Mouse (Mus musculus) A20 (cell line): ENCODE results near the gene Sit1.

ENCODE experiments used
- DNase-seq: peaks from one replicate; pipeline ENCODE4 v3.0.0-alpha.2; 2011; ENCODE audit warnings: low read depth, low spot score

Gene Sit1

GRCm38 (mm10) chr4:43483535-43484091, at the start of gene Sit1:
Gene Sit1, minus strand, starts transcription at chr4:43483734.
- DNase-seq: peak; percentile 58

- DNase-seq: no peak
These were observed 49.7 kb upstream of the Sit1 start for GRCm38 (mm10) chr4:43533270-43533669.

- DNase-seq: peak; percentile 81
These were observed 47.0 kb upstream of the Sit1 start for GRCm38 (mm10) chr4:43530581-43530980.

DNA sequence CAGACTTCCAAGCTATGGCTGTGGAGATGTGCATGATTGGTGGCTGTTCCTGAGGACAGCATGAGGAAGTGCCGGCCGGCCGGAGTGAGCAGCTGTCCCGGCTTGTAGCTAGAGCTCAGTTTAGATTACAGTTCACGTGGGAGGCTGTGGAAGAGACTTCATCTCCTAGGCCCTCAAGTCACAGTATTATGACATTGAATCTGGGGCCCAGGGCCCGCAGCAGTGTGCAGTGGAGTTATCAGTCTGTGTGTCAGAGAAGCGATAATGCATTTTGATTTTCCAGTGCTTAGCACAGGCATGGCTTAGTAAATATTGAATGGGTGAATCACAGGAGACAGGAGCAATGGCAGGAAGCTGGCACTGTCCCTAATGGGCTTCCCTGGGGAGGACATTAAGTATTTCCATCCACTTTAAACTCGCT, 46.6 kb upstream of the Sit1 start:
- no peak for DNase-seq

DNA sequence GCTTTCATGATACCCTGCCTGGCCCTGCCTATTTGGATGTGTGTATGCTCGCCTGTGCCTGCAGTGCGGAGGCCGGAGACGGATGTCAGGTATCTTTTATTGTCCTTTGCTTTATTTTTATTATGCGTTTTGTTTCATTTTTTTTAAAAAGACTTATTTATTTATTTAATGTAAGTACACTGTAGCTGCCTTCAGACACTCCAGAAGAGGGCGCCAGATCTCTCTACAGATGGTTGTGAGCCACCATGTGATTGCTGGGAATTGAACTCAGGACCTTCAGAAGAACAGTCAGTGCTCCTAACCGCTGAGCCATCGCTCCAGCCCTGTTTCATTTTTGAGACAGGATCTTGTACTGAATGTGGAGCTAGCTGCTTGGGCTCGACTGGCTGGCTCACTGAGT, 45.0 kb upstream of the Sit1 start:
- peak; percentile 37 for DNase-seq

DNA sequence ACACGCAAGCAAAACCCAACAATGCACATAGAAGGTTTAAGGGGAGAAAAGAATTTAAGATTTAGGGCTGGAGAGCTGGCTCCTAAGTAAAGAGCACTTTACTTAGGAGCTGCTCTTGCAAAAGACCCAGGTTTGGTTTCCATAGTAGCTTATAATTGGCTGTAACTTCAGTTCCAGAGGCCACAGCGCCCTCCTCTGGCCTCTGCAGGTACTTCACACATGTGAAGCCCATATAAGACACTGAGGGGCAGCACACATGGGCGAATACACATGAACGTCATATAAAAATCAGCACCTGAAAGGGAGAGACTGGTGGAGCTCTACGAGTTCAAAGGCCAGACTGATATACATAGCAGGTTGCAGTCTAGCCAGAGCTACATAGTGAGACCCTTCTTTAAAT, 44.3 kb upstream of the Sit1 start:
- DNase-seq: peak; percentile 59

DNA sequence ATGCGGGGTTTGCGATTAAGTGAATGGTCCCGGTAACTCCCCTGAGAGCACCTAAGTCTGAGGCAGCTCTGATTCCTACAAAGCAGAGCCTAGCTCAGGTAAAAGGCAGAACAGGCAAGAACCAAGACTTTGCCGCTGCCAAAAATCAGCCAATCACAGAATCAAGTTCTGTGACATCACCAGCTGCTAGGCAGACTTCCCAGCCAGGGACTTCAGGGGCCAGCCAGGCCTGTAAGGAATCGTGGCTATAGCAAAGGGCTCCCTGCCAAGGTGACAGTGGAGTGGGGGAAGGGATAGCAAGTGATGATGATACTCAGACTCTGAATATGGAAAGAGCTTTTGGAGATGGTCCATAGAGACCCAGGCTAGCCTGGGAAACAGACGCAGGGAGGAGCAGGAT, 36.4 kb upstream of the Sit1 start:
- DNase-seq: peak; percentile 76

DNA sequence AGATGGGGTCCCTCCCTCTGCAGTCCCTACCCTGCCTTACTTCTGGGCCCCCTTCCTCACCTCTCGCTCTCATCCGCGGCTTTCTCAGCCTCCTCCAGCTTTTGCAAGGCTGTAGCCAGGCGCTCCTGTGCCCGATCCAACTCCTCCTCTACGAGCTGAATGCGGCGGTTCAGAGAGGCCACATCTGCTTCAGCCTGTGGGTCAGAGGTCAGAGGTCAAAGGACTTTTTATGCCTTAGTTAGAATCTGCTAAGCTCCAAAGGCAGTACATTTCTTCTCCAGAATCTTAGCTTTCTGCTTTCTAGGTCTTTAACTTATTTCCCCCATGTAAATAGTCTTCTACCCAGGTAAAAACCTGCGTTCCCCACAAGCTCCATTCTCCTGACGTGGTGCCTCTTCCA, 36.0 kb upstream of the Sit1 start:
- DNase-seq: no peak

GRCm38 (mm10) chr4:43515764-43516708, 32.5 kb upstream of the Sit1 start:
- DNase-seq: no peak

DNA sequence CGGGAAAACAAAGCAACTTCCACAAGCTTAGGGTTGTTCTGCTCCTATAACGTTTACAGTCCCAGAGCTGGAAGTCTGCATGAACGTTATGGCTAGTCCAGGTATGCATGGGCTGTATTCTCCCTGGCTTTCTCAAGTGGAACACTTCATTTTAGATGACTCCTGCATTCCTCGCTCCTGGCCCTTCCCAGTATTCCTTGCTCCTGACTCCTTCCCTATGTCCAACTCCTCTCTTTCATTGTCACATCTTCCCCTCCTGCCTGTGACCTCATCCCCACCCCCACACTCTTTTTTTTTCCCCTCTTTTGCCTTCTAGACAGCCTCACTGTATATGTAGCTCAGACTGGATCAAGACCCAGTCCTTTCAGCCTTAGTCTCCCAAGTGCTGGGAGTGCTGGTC, 30.3 kb upstream of the Sit1 start:
- no peak for DNase-seq

DNA sequence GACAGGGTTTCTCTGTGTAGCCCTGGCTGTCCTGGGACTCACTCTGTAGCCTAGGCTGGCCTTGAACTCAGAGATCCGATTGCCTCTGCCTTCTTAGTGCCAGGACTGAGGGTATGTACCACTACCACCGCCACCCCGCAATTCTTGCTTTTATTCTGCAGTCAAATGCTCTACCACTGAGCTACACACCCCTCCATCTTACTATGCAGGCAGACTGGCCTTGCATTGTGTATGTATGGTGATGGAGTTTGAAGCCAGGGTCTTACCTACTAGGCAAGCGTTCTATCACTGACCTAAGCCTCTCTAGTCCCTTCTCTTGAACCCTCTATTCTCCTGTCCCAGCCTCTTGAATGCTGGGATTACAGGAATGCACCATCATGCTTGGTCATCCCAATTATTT, 29.8 kb upstream of the Sit1 start:
- no peak for DNase-seq

DNA sequence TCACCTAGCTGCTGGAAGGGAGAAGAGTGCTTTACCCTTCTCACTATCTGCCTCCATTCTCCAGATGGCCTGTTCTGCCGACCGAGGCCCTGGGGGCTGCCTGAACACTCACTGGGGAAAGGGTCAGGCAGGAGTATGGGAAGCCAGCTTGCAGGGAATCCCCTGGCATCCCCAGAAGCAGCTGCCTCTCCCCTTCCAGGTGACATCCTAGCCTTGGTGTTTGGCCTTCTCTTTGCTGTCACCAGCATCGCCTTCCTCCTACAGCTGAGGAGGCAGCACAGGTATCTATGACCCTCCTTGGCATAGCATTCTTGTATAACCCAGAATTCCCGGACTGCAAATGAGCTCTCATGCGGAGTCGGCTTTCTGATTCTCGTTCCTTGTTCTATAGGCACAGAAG, 29.1 kb upstream of the Sit1 start:
- DNase-seq: no peak

DNA sequence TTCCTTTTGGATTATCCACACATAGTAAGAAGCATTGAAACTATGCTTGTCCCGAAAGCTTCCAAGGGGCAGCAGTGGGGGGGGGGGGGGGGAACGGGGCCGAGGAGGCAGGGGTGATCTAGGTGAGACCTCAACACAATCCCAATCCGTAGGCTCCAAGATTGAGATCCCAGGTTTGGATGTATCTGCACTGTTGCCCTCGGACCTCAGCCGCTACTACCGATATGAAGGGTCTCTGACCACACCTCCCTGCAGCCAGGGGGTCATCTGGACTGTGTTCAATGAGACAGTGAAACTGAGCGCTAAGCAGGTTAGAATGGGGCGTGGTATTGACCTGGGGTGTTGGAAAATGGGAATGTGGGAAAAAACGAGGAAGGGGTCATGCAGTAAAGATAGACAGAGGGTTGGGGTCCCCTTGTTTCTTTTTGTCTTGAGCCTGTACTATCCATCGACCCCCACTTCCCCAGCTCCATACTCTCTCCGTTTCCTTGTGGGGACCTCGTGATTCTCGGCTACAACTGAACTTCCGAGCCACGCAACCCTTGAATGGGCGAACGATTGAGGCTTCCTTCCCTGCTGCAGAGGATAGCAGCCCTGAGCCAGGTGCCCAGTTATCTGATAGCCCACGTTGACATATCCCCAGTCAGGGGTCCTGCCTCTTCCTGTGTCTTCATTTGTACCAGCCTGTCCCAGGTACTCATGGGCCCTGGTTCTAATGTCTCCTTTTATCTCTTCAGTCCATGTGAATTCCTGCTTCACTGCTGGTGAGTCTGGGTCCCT, 28.3 kb upstream of the Sit1 start:
- DNase-seq: no peak

DNA sequence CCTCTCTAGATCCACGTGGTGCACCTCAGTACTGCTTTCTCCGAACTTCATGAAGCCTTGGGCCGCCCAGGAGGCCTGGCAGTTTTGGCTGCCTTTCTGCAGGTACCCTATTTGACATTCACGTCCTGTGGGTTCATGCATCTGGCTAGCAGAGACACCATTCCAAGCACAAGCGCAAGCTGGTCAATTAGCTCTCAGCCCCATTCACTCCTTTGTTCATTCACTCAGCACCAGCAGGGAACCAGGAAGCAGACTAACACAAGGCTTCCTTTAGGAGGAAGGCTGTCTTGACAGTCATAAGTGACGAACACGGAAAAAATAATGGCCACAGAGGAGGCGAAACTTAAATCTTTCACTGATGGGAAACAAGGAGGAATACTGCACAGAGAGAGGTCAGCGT, 25.6 kb upstream of the Sit1 start:
- DNase-seq: no peak

DNA sequence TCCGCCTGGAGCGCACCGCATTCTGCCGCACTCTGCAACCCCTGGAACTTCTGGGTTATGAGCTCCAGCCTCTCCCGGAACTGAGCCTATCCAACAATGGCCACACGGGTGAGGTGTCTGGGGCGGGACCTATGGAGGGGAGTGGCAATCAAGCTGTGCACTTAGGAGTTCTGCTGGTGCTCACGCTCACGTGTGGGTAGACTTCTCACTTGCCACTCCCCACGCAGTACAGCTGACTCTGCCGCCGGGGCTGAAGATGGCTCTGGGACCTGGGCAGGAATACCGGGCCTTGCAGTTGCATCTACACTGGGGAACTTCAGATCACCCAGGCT, 25.1 kb upstream of the Sit1 start:
- DNase-seq: no peak

GRCm38 (mm10) chr4:43507938-43508665, 24.6 kb upstream of the Sit1 start:
- DNase-seq: no peak

GRCm38 (mm10) chr4:43506536-43507185, 23.1 kb upstream of the Sit1 start, which contains the start of gene Car9:
Gene Car9, plus strand, starts transcription at chr4:43506966.
- DNase-seq: no peak

- DNase-seq: no peak
These were observed 22.5 kb upstream of the Sit1 start for GRCm38 (mm10) chr4:43506074-43506473.

GRCm38 (mm10) chr4:43504269-43504668, 20.7 kb upstream of the Sit1 start:
- DNase-seq: no peak

GRCm38 (mm10) chr4:43503506-43503905, 20.0 kb upstream of the Sit1 start:
- no peak for DNase-seq

DNA sequence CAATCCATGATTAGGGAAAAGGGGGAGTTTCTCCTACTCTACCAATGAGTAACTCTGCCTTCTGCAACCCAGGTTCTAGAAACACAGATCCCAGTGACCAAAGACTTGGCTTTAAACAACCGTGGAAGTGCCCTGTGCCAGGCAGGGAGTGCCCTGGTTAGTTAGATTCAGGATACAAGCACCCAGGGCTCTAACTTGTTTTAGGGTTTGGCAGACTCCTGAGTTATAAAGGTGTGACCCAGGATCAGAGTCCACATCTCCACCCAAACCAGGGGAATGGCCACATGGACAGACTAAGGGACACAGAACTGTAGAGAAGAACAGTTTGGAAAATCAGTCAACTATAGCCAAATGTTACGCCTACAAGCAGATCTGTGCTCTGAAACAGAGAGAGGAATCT, 19.5 kb upstream of the Sit1 start:
- no peak for DNase-seq
